Mouse (Mus musculus) limb, embryonic 15.5 days (tissue): Measurements from ENCODE around the gene Fam98c. TPM values are rescaled to one million over a fixed set of nuclear protein-coding genes. Genes with fewer than 3 reads are reported as not detected.

Experiments
- ATAC-seq: fragments of 200-750 bp; cut with Nextera tagmentation; 2 replicates; pipeline ENCODE4 v1.8.0; 2017; ENCODE audit warnings: low read depth, moderate TSS enrichment; ENCODE audit not compliant: insufficient number of reproducible peaks, low FRiP score, low TSS enrichment
- H3K27ac ChIP-seq: fragments of 300-500 bp; sonication (generic); 2 replicates; pipeline ENCODE4 v1.5.1; 2015; ENCODE audit warnings: moderate library complexity, mild to moderate bottlenecking, inconsistent platforms
- H3K27me3 ChIP-seq: fragments of 300-500 bp; sonication (generic); 2 replicates; pipeline ENCODE4 v1.6.1; 2015; ENCODE audit warnings: inconsistent platforms
- H3K36me3 ChIP-seq: fragments of 300-500 bp; sonication (generic); 2 replicates; pipeline ENCODE4 v1.6.1; 2015; ENCODE audit warnings: inconsistent platforms
- H3K4me1 ChIP-seq: fragments of 300-500 bp; sonication (generic); 2 replicates; pipeline ENCODE4 v1.6.1; 2015; ENCODE audit warnings: inconsistent platforms
- H3K4me2 ChIP-seq: fragments of 300-500 bp; sonication (generic); 2 replicates; pipeline ENCODE4 v1.6.1; 2015; ENCODE audit warnings: mild to moderate bottlenecking, inconsistent platforms
- H3K4me3 ChIP-seq: fragments of 300-500 bp; sonication (generic); 2 replicates; pipeline ENCODE4 v1.5.1; 2015; ENCODE audit warnings: mild to moderate bottlenecking, inconsistent platforms
- H3K9ac ChIP-seq: fragments of 300-500 bp; sonication (generic); 2 replicates; pipeline ENCODE4 v1.6.1; 2015; ENCODE audit warnings: inconsistent platforms
- H3K9me3 ChIP-seq: fragments of 300-500 bp; sonication (generic); 2 replicates; pipeline ENCODE4 v1.6.1; 2016; ENCODE audit warnings: inconsistent platforms
- WGBS: fragments of 180-500 bp; shearing (Covaris S2); methylation state at CpG from one replicate; pipeline ENCODE4 v1.1.7; 2015; 5-methylcytosine and 5-hydroxymethylcytosine counted together
- polyA plus RNA-seq: library from polyadenylated mRNA; unstranded; fragments of >200 nt; fragmentation: Nextera tagmentation; extraction: Ambion mirVana; gene quantifications from 2 replicates; pipeline ENCODE4 v1.2.1, GENCODE M21; 2015

Fam98c gene
- polyA plus RNA-seq, 1 experiment from 2014 or later, result 22.1 TPM

DNA sequence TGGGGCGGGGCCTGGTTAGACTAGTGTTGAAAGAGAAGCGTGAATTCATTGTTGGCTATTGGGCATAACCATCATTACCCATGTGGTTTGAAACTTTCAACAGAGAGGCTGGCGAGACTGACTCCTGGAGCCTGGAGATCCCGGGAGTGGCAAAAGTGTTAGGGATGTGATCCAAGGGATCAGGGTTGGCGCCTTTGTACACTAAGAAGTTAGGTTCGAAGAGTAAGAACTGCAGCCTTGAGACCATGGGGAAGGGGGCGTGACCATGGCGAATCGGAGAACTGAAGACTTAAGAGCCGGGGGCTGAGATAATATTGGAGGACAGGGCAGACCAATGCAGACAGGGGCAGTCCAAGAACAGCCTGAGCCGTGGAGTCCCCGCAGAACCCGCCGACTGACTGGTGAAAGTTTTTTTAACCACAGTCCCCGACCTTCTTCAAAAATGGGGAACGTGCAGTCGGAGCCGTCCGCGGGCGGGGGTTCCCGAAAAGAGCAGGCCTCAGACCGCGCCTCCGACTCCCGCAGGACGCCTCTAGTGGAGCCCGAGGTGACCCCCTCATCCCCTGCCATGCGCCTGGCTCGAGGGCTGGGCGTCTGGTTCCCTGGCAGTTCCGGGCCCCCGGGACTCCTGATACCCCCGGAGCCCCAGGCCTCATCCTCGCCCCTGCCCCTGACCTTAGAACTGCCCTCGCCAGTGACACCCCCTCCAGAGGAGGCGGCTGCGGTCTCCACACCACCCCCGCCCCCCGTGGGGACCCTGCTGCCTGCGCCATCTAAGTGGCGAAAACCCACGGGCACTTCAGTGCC lies 14.9 kb upstream of the Fam98c start:
- Histone ChIP-seq H3K27ac (peak overlapping the region; percentile 83), H3K9me3 (no peaks in the 10 kb centered on the region), H3K9ac (peak overlapping the region; percentile 18), H3K4me1 (peaks cover 48% of the 10 kb centered on the region), H3K27me3 (peaks cover 43% of the 10 kb centered on the region), H3K4me2 (peak overlapping the region; percentile 88), H3K4me3 (peak overlapping the region; percentile 67), H3K36me3 (peaks cover 34% of the 10 kb centered on the region)
- no peak for ATAC-seq
- WGBS, result under 1% methylated on average over 43 of the region's 43 CpGs

DNA sequence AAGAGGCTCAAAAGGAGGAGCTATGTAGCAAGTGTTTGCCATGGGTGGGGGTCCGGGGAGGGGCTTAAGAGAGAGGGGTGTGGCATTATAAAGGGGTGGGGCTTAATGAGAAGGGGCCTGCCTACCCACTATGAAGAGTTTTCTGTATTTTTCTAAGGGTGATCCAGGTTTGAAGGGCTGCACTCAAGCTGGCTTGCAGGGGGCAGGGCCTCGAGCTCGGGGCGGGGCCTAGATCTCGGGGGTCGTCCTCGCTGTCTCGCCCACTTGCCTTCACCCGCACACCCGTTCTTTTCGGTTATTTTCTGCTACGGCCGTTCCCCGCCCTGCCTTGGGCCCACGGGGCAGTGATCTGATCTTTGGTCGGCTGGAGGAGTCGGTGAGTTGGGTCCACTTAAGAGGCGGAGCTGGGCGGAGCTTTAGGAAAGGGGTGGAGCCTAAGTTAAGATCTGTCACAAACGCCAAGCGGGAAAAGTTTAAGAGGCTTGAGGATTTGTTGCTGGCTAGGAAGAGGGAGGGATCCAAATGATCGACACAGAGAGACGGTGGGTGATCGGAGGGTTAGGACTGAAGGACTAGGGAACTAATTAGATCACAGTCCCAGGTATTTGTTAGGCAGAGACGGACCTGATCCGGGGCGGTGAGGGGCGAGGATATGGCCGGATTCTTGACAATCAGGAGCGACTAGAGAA lies 14.2 kb upstream of the Fam98c start, which contains the start of the genes Ggn and Spred3:
Gene Ggn (plus strand): TSS at position 145 of the 689 bp plus-strand sequence.
Gene Spred3 (minus strand): TSS at position 346 of the 689 bp plus-strand sequence.
- peaks cover 27% of the 10 kb centered on the region for H3K36me3 ChIP-seq
- H3K9ac ChIP-seq, result peak within 1 kb of the TSS; percentile 50
- H3K27ac ChIP-seq, result peak within 1 kb of the TSS; percentile 83
- H3K4me2 ChIP-seq, result peak within 1 kb of the TSS; percentile 88
- H3K9me3 ChIP-seq, result no peaks in the 10 kb centered on the region
- peaks cover 43% of the 10 kb centered on the region for H3K27me3 ChIP-seq
- under 1% methylated on average over 30 of the region's 30 CpGs for WGBS
- H3K4me3 ChIP-seq, result peak within 1 kb of the TSS; percentile 67
- peaks cover 48% of the 10 kb centered on the region for H3K4me1 ChIP-seq
- peak; percentile 81 for ATAC-seq

DNA sequence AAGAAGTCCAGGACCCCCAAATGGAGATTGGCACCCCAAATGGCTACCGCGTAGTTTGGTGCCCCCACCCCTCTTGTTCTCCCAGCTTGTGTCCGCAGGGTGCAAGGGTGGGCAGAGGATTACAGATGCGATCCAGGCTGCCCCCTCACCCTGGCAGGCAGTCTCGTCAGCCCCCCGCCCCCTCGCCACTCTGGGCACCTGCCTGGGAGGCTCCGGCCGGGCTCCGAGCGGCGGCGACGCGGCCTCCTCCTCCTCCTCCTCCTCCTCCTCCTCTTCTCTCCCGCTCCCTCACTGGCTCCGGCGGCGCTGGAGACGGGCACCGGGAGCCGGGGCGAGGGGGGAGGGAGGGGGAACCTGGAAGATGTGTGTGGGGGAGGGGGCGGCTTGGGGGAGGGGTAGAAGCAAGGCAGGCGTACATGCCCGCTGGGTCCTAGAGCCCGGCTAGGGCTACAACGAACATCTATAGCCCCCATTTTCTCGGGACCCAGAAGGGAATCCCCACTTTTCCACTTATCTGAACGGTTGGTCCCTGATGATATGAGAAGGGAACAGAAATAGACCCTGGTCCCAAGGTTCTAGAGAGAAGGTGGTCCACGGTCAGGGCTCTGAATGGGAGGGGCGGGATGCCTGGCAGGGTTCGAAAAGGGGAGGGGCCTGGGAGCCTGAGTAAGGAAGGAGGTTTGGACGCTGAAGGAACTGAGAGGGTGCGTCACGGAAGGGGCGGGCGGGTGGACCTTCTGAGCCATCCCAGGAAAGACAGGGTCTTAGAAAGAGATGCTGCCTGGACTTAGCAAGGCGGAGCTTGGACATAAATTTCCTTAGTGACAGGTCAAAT lies 13.4 kb upstream of the Fam98c start:
- Histone ChIP-seq H3K36me3 (peaks cover 24% of the 10 kb centered on the region), H3K9ac (peak overlapping the region; percentile 50), H3K4me2 (peak overlapping the region; percentile 88), H3K4me1 (peaks cover 48% of the 10 kb centered on the region), H3K4me3 (peak overlapping the region; percentile 67), H3K9me3 (no peaks in the 10 kb centered on the region), H3K27ac (peak overlapping the region; percentile 83), H3K27me3 (peaks cover 38% of the 10 kb centered on the region)
- peak; percentile 85 for ATAC-seq
- WGBS, result under 1% methylated on average over 37 of the region's 39 CpGs

- no peak for ATAC-seq
- H3K27ac ChIP-seq, result no peak overlapping the region
- peaks cover 48% of the 10 kb centered on the region for H3K4me1 ChIP-seq
- no peaks in the 10 kb centered on the region for H3K9me3 ChIP-seq
- WGBS, result 0% methylated on average over 14 of the region's 14 CpGs
- peaks cover 32% of the 10 kb centered on the region for H3K27me3 ChIP-seq
- peaks cover 17% of the 10 kb centered on the region for H3K36me3 ChIP-seq
- peak overlapping the region; percentile 67 for H3K4me3 ChIP-seq
- H3K4me2 ChIP-seq, result peak overlapping the region; percentile 88
- peak overlapping the region; percentile 50 for H3K9ac ChIP-seq
These were observed 12.8 kb upstream of the Fam98c start for GRCm38 (mm10) chr7:29168791-29169230.

GRCm38 (mm10) chr7:29168121-29168695 lies 12.2 kb upstream of the Fam98c start:
- no peaks in the 10 kb centered on the region for H3K9me3 ChIP-seq
- WGBS, result 11% methylated on average over 10 of the region's 10 CpGs
- H3K4me3 ChIP-seq, result peak overlapping the region; percentile 67
- H3K4me1 ChIP-seq, result peaks cover 48% of the 10 kb centered on the region
- peak overlapping the region; percentile 88 for H3K4me2 ChIP-seq
- H3K27me3 ChIP-seq, result peaks cover 26% of the 10 kb centered on the region
- no peak overlapping the region for H3K9ac ChIP-seq
- H3K36me3 ChIP-seq, result peaks cover 11% of the 10 kb centered on the region
- ATAC-seq, result no peak
- H3K27ac ChIP-seq, result no peak overlapping the region

GRCm38 (mm10) chr7:29167656-29168055 lies 11.6 kb upstream of the Fam98c start:
- no peak overlapping the region for H3K4me3 ChIP-seq

GRCm38 (mm10) chr7:29162750-29163525 lies 6.9 kb upstream of the Fam98c start:
- 15% methylated on average over 9 of the region's 9 CpGs for WGBS
- no peaks in the 10 kb centered on the region for H3K9me3 ChIP-seq
- H3K27me3 ChIP-seq, result peaks cover 20% of the 10 kb centered on the region
- H3K4me2 ChIP-seq, result no peak overlapping the region
- peaks cover 3% of the 10 kb centered on the region; the same call in 1 of the 2 replicates for H3K4me1 ChIP-seq
- H3K36me3 ChIP-seq, result peaks cover 14% of the 10 kb centered on the region
- no peak overlapping the region for H3K4me3 ChIP-seq
- no peak for ATAC-seq
- H3K9ac ChIP-seq, result no peak overlapping the region
- H3K27ac ChIP-seq, result no peak overlapping the region

More at GRCm38 (mm10) chr7:29167656-29168055, 11.6 kb upstream of the Fam98c start:
- peaks cover 45% of the 10 kb centered on the region for H3K4me1 ChIP-seq
- H3K27me3 ChIP-seq, result peaks cover 21% of the 10 kb centered on the region
- 26% methylated on average over 19 of the region's 19 CpGs for WGBS
- peaks cover 6% of the 10 kb centered on the region for H3K36me3 ChIP-seq
- no peak overlapping the region for H3K9ac ChIP-seq
- ATAC-seq, result no peak
- no peak overlapping the region for H3K4me2 ChIP-seq
- H3K27ac ChIP-seq, result no peak overlapping the region
- no peaks in the 10 kb centered on the region for H3K9me3 ChIP-seq

DNA sequence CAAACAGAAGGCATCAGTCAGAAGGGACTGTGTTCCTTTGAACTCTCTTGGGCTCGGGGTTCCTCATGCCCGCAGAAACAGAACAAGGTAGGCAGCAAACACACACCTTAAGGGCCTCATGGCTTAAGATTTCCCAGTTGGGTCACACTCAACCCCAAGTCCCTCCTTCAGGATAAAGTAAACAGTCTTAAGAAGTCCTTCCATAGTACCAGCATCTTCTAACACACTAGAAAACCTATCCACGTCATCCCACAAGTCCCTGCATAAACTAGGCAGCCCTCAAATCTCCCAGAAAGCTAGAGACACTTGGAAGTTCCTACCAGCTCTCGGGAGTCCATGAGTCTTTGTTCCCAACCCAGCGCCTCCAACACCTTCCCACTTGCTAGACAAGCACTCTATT lies 6.3 kb upstream of the Fam98c start:
- WGBS, result 75% methylated on average over 5 of the region's 5 CpGs
- no peak for ATAC-seq
- Histone ChIP-seq H3K36me3 (peaks cover 14% of the 10 kb centered on the region), H3K4me3 (no peak overlapping the region), H3K27ac (no peak overlapping the region), H3K4me1 (no peaks in the 10 kb centered on the region), H3K9me3 (no peaks in the 10 kb centered on the region), H3K4me2 (no peak overlapping the region), H3K27me3 (peaks cover 24% of the 10 kb centered on the region), H3K9ac (no peak overlapping the region)

- Histone ChIP-seq H3K4me3 (no peak overlapping the region), H3K4me1 (peaks cover 12% of the 10 kb centered on the region), H3K9me3 (0 out of 2 replicates have a peak, but pooled peaks cover 4% of the 10 kb centered on the region), H3K36me3 (peaks cover 10% of the 10 kb centered on the region), H3K9ac (no peak overlapping the region), H3K27ac (no peak overlapping the region), H3K27me3 (peaks cover 24% of the 10 kb centered on the region), H3K4me2 (no peak overlapping the region)
- 3% methylated on average over 5 of the region's 5 CpGs for WGBS
- ATAC-seq, result no peak
These were observed 2.2 kb upstream of the Fam98c start for GRCm38 (mm10) chr7:29158264-29158663.

- H3K4me2 ChIP-seq, result peak overlapping the region; percentile 97
- peak overlapping the region; percentile 88 for H3K27ac ChIP-seq
- 0 out of 2 replicates have a peak, but pooled peaks cover 4% of the 10 kb centered on the region for H3K9me3 ChIP-seq
- H3K4me3 ChIP-seq, result peak overlapping the region; percentile 88
- no peaks in the 10 kb centered on the region for H3K36me3 ChIP-seq
- peaks cover 12% of the 10 kb centered on the region for H3K4me1 ChIP-seq
- peaks cover 24% of the 10 kb centered on the region for H3K27me3 ChIP-seq
- ATAC-seq, result peak; percentile 75
- WGBS, result 8% methylated on average over 37 of the region's 37 CpGs
- H3K9ac ChIP-seq, result peak overlapping the region; percentile 51
These were observed 717 bp downstream of the Fam98c start for GRCm38 (mm10) chr7:29155196-29155837.
